Mouse (Mus musculus) ES-Bruce4 (cell line): ENCODE measurements around the gene Rabl3. TPM values are rescaled to one million over a fixed set of nuclear protein-coding genes. Genes with fewer than 3 reads are reported as not detected.

Experiments
- H3K27ac ChIP-seq: 2 replicates; pipeline ENCODE4 v1.5.1; 2012; ENCODE audit warnings: low read length, inconsistent platforms; ENCODE audit not compliant: insufficient read depth
- H3K27me3 ChIP-seq: 2 replicates; pipeline ENCODE4 v1.6.1; 2012; ENCODE audit warnings: mild to moderate bottlenecking, low read length, inconsistent platforms; ENCODE audit not compliant: control insufficient read depth, poor library complexity, insufficient read depth, severe bottlenecking
- H3K36me3 ChIP-seq: 2 replicates; pipeline ENCODE4 v1.6.1; 2012; ENCODE audit warnings: inconsistent platforms, mild to moderate bottlenecking, low read length, moderate library complexity; ENCODE audit not compliant: control insufficient read depth, poor library complexity, insufficient read depth, severe bottlenecking
- H3K4me1 ChIP-seq: one replicate; pipeline ENCODE4 v1.8.1; 2011; ENCODE audit warnings: low read length; ENCODE audit not compliant: control insufficient read depth, insufficient read depth
- H3K4me3 ChIP-seq: 2 replicates; pipeline ENCODE4 v1.5.1; 2011; ENCODE audit warnings: low read depth, mild to moderate bottlenecking, low read length
- H3K9ac ChIP-seq: 2 replicates; pipeline ENCODE4 v1.6.1; 2012; ENCODE audit warnings: low read depth, mild to moderate bottlenecking, inconsistent platforms; ENCODE audit not compliant: poor library complexity, severe bottlenecking
- H3K9me3 ChIP-seq: replicated peaks from 2 replicates; pipeline ENCODE4 v1.6.1; 2012; ENCODE audit warnings: mild to moderate bottlenecking, low read length, inconsistent platforms; ENCODE audit not compliant: control insufficient read depth, poor library complexity, insufficient read depth, severe bottlenecking
- CTCF ChIP-seq: IDR thresholded peaks from one replicate; pipeline ENCODE4 v1.8.1; 2011; ENCODE audit warnings: low read depth, low read length
- EP300 ChIP-seq: IDR thresholded peaks from 2 replicates; pipeline ENCODE4 v1.6.1; 2011; ENCODE audit warnings: low read depth, low read length; ENCODE audit not compliant: insufficient read depth
- POLR2A ChIP-seq: IDR thresholded peaks from one replicate; pipeline ENCODE4 v1.8.1; 2011; ENCODE audit warnings: low read length; ENCODE audit not compliant: insufficient read depth
- polyA plus RNA-seq: library from polyadenylated mRNA; stranded (reverse); fragments of >200 nt; gene quantifications from 2 replicates; pipeline ENCODE4 v1.2.4, GENCODE M21; 2011; ENCODE audit warnings: low read depth; ENCODE audit not compliant: missing spikeins, insufficient read depth, insufficient read length

Rabl3 gene
- polyA plus RNA-seq, 1 experiment, result 21.5 TPM

GRCm38 (mm10) chr16:37616104-37616503 is 76.4 kb downstream of the Rabl3 start:
- H3K27me3 ChIP-seq, result no peaks in the 10 kb centered on the region
- H3K4me3 ChIP-seq, result no peak overlapping the region
- TF ChIP-seq POLR2A, result no peak
- TF ChIP-seq CTCF, result no peak
- TF ChIP-seq EP300, result no peak
- H3K27ac ChIP-seq, result no peak overlapping the region
- no peaks in the 10 kb centered on the region for H3K36me3 ChIP-seq
- no peaks in the 10 kb centered on the region for H3K9me3 ChIP-seq
- no peak overlapping the region for H3K9ac ChIP-seq
- no peaks in the 10 kb centered on the region for H3K4me1 ChIP-seq

- TF ChIP-seq CTCF, result no peak
- TF ChIP-seq EP300, result no peak
- no peak for TF ChIP-seq POLR2A
- Histone ChIP-seq H3K4me3 (no peak overlapping the region), H3K9me3 (no peaks in the 10 kb centered on the region), H3K4me1 (no peaks in the 10 kb centered on the region), H3K27ac (no peak overlapping the region), H3K27me3 (no peaks in the 10 kb centered on the region), H3K9ac (no peak overlapping the region), H3K36me3 (no peaks in the 10 kb centered on the region)
These were observed 78.0 kb downstream of the Rabl3 start for GRCm38 (mm10) chr16:37617695-37618094.

Other genes starting within 250 kb of the Rabl3 start
- 0.18 and 0.52 TPM in 2 replicates for gene Stxbp5l, start 154.9 kb upstream of the Rabl3 start, polyA plus RNA-seq
- gene Gtf2e1, start 96 bp upstream of the Rabl3 start, polyA plus RNA-seq, result 66.4 and 68.9 TPM in 2 replicates
- not detected in 2 replicates for gene Hgd, start 40.3 kb downstream of the Rabl3 start, polyA plus RNA-seq
- gene Ndufb4, start 114.6 kb downstream of the Rabl3 start, polyA plus RNA-seq, result 79.1 and 93.9 TPM in 2 replicates
- gene Fstl1, start 237.0 kb downstream of the Rabl3 start, polyA plus RNA-seq, result 53.1 and 56.4 TPM in 2 replicates